Mouse (Mus musculus) gastrocnemius, adult 2 months (tissue): ENCODE results near the gene Pusl1. TPM values are rescaled to one million over a fixed set of nuclear protein-coding genes. Genes with fewer than 3 reads are reported as not detected.

ENCODE experiments used
- DNase-seq: peaks from one replicate; pipeline ENCODE4 v3.0.0; 2022
- H3K27ac ChIP-seq: fragments of 200-600 bp; 2 replicates; pipeline ENCODE4 v1.8.1; 2022; ENCODE audit warnings: mild to moderate bottlenecking
- H3K4me3 ChIP-seq: fragments of 200-600 bp; 2 replicates; pipeline ENCODE4 v1.8.1; 2022; ENCODE audit warnings: mild to moderate bottlenecking, moderate library complexity
- CTCF ChIP-seq: fragments of 200-600 bp; IDR thresholded peaks from 2 replicates; pipeline ENCODE4 v1.8.1; 2022; ENCODE audit warnings: antibody characterized with exemption, mild to moderate bottlenecking, moderate library complexity
- intact Hi-C: fragments of 180-260 bp; cut with DNase I; formaldehyde crosslinking; loops from one replicate; pipeline ENCODE4 v1.15.1; 2025
- total RNA-seq, 2 experiments: library from RNA; stranded (reverse); gene quantifications; 2 replicates each; pipeline ENCODE4 v1.2.3; 2021

The Pusl1 gene
- total RNA-seq, 2 experiments from 2014 or later: 10.5 to 13.4 TPM

DNA sequence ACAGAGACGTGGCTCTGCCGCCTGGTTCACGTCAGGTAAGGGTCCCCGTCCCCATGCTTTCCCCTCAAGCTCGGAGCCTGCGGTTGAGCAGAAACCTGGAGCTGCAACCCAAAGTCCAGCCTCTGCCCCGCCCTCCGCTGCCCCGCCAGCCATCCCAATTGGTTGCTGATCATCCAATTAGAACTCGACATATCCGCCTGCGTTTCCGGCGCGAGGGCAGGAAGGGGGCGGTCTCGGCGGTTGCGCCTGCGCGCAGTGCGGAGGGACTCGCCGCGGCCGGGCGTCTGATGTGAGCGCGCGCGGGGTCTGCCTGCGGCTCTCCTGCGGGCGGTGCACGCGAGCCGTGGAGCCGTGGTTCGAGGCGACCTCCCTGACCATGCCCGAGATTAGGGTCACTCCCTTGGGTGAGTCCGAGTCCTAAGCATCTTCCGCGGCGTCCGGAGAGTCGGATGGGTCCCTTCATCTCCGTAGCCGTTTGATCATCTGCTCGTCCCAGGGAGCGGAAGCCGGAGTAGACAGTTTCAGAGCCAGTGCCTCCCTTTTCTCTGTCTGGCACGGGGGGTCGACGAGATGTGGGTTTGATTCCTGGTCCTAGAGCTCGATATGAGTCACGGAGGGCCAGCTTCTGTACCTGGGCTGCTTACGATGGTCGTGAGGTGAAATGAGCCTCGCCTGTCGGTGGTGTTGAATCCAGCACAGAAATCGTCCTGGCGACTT, 22.1 kb downstream of the Pusl1 start, which contains the start of the genes Cptp and Ints11:
Cptp (minus strand) TSS at position 124 of the 717 bp plus-strand sequence.
Ints11 (plus strand) TSS at position 230 of the 717 bp plus-strand sequence.
- DNase-seq: peak; percentile 98
- peak; percentile 49 for TF ChIP-seq CTCF
- Histone ChIP-seq H3K4me3 (peak within 1 kb of the TSS; percentile 95), H3K27ac (peak within 1 kb of the TSS; percentile 88)
- intact Hi-C loops: loop anchor here (2.0 to 10.0 kb wide), 2 partner anchors 23 to 235 kb away; partner anchors contain the start of gene 9430015G10Rik

DNA sequence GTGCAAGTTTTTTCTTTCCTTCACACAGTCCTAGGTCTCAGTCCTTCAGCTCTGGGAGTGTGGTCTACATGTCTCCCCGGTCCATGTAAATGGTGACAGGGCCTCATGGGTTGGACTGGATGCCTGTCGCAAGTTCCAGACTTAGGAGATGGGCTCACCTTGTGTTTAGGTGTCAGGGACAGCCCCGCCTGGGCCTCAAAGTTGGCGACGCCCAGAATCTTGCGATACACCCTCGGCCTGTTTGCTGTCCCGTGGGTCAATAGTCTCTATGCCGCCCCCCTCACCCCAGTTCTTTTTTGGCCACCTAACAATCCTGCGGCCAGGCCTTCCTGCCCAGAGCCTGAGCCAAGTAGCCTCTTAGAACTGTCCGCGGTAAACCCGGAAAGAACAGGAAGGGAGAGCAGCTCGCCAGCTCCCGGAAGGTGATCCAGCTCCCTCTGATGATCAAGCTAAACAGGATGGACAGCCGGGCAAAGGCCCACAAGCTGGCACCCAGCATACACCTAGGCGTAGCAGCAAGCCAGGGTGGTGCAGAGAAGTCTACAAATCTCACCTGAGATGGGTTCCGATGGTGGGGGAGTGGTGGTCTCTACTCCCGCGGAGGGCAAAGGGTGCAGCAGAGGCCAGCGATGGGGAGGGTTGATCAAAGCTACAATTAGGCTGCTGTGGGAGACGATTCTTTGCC, 22.8 kb downstream of the Pusl1 start:
- intact Hi-C loops: no loop called here
- peak overlapping the region; percentile 95 for H3K4me3 ChIP-seq
- H3K27ac ChIP-seq: peak overlapping the region; percentile 88
- TF ChIP-seq CTCF: no peak
- DNase-seq: peak; percentile 52

DNA sequence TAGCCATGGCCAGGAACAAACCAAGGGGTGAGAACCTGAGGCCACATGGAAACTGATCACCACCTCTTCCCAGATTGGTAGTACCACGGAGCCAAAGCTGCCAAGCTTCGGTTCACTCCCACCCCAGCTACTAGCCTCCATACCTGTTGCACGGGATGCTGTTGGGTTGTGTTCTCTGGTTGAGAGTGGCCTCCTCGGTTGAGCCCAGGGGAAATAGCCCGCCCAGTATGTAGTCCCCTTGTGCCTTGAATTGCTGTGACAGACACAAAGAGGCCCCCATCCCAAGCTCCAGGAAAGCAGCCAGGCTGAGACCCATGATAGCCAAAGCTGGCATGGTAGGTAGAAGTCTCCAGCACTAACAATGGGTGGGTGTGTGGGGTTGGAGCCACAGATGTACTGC, 28.6 kb downstream of the Pusl1 start, which contains the start of gene Tas1r3:
Tas1r3 (minus strand) TSS at position 362 of the 400 bp plus-strand sequence.
- TF ChIP-seq CTCF: no peak
- no peak within 1 kb of the TSS for H3K4me3 ChIP-seq
- intact Hi-C loops: no loop called here
- peak; percentile 20 for DNase-seq
- no peak within 1 kb of the TSS for H3K27ac ChIP-seq

DNA sequence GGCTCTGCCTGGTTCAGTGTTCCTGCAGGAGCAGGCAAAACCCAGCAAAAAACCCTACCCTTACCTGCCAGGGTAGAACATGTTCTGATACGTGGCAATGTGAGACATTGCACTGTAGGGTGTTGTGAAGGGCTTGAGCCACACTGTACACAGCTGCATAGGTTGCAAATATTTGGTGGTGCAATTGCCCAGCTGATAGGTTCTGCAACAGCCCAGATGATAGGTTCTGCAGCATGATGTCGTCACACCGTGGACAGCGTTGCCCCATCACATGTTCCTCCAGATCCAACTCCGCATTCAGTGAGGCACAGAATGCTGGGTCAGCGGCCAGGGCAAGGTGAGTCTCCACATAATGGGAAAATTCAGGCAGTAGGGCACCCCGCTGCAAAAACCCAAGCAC, 29.8 kb downstream of the Pusl1 start:
- H3K27ac ChIP-seq: no peak overlapping the region
- intact Hi-C loops: no loop called here
- no peak for TF ChIP-seq CTCF
- peak; percentile 17 for DNase-seq
- H3K4me3 ChIP-seq: no peak overlapping the region

DNA sequence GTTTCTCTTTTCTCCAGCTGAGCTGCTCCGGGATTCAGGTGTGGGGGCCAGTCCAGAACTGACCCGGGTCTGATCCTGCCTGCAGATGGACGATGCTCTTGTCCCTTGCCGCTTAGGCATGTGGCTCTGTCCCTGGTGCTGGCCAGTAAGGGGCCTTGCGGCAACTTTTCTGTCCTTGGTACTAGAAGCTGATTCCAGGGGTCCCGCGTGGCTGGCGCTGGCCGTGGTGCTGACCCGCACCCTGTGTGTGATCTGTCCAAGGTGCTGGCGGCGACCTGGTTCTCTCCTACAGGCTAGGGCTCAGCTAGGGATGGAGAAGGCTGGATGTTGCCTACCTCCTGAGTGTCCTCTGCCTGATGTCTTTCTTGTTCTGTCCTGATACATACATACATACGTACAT, 32.3 kb downstream of the Pusl1 start:
- H3K27ac ChIP-seq: no peak overlapping the region
- intact Hi-C loops: no loop called here
- TF ChIP-seq CTCF: no peak
- peak; percentile 24 for DNase-seq
- no peak overlapping the region for H3K4me3 ChIP-seq

DNA sequence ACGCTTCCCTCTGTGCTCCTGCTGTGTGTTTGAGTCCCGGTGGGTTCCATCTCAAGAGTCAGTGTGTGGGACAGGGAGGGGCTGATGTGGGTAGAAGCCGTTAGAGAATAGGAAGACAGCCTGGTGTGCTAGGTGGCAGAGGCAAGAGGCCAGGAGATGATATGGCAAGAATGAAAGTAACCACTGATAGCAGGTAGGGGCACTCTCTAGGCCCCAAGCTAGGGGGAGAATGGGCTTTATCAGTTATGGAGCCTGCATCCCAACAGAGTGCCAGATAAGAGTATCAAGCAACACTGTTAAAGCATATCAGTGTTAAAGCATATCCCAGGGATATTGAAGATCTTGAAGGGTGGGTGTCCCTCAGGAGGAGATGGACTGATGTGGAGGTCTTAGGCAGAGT, 34.7 kb downstream of the Pusl1 start:
- TF ChIP-seq CTCF: no peak
- H3K27ac ChIP-seq: no peak overlapping the region
- no peak for DNase-seq
- H3K4me3 ChIP-seq: no peak overlapping the region
- intact Hi-C loops: no loop called here

DNA sequence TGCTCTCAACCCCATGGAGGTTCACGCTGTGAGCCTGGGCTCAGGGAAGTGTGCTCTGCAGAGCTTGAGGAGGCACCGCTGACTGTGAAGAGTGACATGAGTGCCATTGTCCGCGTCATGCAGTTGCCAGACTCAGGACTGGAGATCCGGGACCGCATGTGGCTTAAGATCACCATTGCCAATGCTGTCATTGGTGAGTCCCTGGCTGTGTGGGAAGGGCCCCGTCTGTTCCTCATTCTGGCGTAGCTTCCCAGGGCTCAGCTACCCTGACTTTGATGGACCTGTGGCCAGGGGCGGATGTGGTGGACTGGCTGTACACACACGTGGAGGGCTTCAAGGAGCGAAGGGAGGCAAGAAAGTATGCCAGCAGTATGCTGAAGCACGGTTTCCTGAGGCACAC, 35.5 kb downstream of the Pusl1 start:
- no peak for TF ChIP-seq CTCF
- DNase-seq: peak; percentile 17
- intact Hi-C loops: no loop called here
- no peak overlapping the region for H3K4me3 ChIP-seq
- no peak overlapping the region for H3K27ac ChIP-seq

DNA sequence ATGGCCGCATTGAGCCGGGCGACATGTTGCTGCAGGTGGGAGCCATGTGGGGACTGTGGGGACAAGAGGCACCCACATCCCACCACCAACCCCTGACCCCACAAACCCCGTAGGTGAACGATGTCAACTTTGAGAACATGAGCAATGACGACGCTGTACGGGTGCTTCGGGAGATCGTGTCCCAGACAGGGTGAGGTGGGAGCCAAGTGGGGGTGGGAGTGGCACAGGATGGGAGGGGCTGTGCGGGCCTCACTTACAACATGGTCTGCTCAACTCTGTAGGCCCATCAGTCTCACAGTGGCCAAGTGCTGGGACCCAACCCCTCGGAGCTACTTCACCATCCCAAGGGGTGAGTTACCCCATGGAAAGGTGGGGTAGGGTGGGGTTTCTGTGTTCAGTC, 36.6 kb downstream of the Pusl1 start:
- no peak for TF ChIP-seq CTCF
- Histone ChIP-seq H3K27ac (no peak overlapping the region), H3K4me3 (no peak overlapping the region)
- peak; percentile 22 for DNase-seq
- intact Hi-C loops: no loop called here

DNA sequence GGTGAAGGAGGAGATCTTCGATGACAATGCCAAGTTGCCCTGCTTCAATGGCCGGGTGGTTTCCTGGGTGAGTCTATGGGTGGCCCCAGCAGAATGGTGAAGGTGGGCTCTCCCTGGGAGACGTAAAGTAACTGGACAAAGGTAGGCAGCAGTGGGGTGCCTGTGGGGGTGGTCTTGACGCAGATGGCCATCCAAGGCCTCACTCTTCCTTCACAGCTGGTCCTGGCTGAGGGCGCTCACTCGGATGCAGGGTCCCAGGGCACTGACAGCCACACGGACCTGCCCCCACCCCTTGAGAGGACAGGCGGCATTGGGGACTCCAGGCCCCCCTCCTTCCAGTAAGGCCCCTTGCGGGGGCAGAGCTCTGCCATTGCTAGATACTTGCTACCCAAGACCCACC, 38.2 kb downstream of the Pusl1 start:
- DNase-seq: peak; percentile 30
- TF ChIP-seq CTCF: no peak
- intact Hi-C loops: loop anchor here (2.0 kb wide), 1 partner anchor 13 kb away; no protein-coding TSS in a partner anchor
- Histone ChIP-seq H3K4me3 (no peak overlapping the region), H3K27ac (no peak overlapping the region)

DNA sequence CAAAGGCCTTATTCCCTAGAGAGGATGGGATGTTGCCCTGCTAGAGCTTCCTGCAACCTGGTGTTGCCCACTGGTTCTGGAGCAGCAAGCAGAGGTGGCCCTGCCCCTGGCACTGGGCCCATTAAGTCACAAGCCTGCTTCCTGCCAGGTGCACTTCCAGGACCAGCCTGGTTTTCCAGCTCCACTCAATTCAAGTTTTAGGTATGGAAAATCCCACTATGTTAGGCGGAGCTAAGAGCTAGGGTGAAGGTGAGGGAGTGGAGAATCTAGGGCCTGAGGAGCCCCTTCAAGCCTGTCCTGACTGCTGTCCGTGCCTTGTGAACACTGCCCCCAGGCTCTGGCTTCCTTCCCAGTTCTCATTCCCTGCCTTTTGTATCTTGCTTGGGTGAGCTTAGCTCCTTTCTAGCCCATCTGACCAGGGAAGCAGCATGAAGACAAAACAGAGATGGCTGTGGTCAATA, 39.6 kb downstream of the Pusl1 start:
- intact Hi-C loops: loop anchor here (2.0 kb wide), 1 partner anchor 15 kb away; no protein-coding TSS in a partner anchor
- Histone ChIP-seq H3K27ac (peak overlapping the region; percentile 98), H3K4me3 (peak overlapping the region; percentile 42)
- peak; percentile 54 for DNase-seq
- no peak for TF ChIP-seq CTCF

DNA sequence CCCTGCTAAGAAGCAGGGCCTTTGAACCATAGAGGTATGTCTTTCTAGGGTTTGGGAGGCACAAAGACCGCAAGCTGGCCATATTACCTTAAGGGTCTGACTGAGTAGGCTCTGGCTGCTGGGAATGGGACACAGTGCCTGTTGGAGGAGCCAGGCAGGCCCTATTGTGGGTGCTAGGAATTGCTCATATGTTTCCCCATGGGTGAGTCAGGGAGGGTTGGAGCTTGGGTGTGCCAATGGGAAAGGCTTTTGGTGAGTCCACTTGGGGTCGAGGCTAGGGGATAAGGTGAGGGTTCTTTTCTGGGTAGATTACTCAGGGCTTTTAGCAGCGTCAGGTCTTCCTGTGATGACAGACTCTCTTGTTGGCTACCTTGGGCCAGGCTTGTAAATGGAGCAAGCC, 40.2 kb downstream of the Pusl1 start:
- DNase-seq: peak; percentile 10
- H3K4me3 ChIP-seq: peak overlapping the region; percentile 42
- no peak for TF ChIP-seq CTCF
- peak overlapping the region; percentile 98 for H3K27ac ChIP-seq
- intact Hi-C loops: no loop called here

DNA sequence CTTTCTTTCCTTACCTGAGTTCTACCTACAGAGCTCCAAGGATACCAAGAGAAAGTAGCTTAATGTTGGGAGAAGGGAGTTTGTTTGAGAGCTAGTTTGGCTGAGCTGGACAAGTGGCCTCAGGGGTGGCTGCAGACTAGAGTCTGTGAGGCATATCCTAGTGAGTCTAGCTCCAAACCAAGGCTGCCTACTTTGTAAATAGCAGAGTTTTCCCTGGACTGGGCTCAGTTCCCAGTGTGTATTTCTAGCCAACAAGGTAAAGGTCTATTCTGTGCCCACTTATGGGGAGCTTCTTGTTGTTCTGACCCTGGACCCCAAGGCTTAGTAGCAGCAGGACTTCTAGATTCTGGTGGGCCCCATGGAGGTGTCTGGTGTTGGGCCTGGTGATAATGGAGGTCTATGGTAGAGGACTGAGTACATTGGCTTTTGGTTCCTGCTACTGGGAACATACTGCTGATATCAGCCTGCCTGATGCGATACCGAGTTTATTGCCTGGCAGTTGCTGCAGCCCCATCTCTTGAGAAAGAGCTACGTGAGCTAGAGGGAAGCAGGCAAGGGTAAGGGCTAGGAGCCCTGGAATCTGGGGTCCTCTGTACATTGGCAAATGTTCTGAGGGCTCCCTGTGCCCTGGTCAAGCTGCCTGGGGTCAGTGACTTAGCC, 41.7 kb downstream of the Pusl1 start:
- Histone ChIP-seq H3K27ac (peak overlapping the region; percentile 98), H3K4me3 (peak overlapping the region; percentile 94)
- peak; percentile 27 for DNase-seq
- intact Hi-C loops: no loop called here
- TF ChIP-seq CTCF: no peak

DNA sequence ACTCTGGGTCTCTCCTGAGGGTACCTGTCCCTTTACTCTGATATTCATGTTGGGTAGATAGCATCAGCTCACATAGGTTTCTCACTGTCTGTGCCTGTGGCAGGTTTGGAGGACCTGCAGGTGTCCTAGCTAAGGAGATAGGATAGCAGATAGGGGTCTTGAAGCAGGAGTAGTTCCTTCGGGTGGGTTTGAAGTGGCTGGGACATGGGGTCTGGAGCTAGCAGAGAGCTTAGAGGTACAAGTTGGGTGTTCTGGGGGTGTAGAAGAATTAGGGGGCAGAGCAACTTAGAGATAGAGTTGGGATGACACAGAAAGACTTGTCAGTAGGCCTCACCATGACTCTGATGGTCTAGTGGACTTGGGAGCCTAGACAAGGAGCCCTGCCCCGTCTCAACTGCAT, 42.2 kb downstream of the Pusl1 start:
- intact Hi-C loops: no loop called here
- Histone ChIP-seq H3K4me3 (peak overlapping the region; percentile 94), H3K27ac (peak overlapping the region; percentile 98)
- no peak for TF ChIP-seq CTCF
- DNase-seq: peak; percentile 11
